Mouse (Mus musculus) kidney, embryonic 14.5 days (tissue): ENCODE measurements around the gene Rdm1. TPM values are rescaled to one million over a fixed set of nuclear protein-coding genes. Genes with fewer than 3 reads are reported as not detected.

Source experiments
- ATAC-seq: fragments of 200-750 bp; cut with Nextera tagmentation; 2 replicates; pipeline ENCODE4 v1.8.0; 2017; ENCODE audit warnings: moderate number of reproducible peaks, mild to moderate bottlenecking, moderate TSS enrichment, moderate library complexity; ENCODE audit not compliant: low FRiP score, low TSS enrichment
- H3K27ac ChIP-seq: fragments of 300-500 bp; sonication (generic); 2 replicates; pipeline ENCODE4 v1.5.1; 2014; ENCODE audit warnings: low read depth, mild to moderate bottlenecking, low read length, moderate library complexity, mixed read lengths
- H3K27me3 ChIP-seq: fragments of 300-500 bp; sonication (generic); 2 replicates; pipeline ENCODE4 v1.6.1; 2014; ENCODE audit warnings: mild to moderate bottlenecking, low read length; ENCODE audit not compliant: control insufficient read depth, insufficient read depth
- H3K36me3 ChIP-seq: fragments of 300-500 bp; sonication (generic); 2 replicates; pipeline ENCODE4 v1.6.1; 2014; ENCODE audit warnings: low read length, mixed read lengths; ENCODE audit not compliant: control insufficient read depth, insufficient read depth
- H3K4me1 ChIP-seq: fragments of 300-500 bp; sonication (generic); 2 replicates; pipeline ENCODE4 v1.6.1; 2014; ENCODE audit warnings: low read length, mixed read lengths; ENCODE audit not compliant: control insufficient read depth, insufficient read depth
- H3K4me2 ChIP-seq: fragments of 300-500 bp; sonication (generic); replicated peaks from 2 replicates; pipeline ENCODE4 v1.6.1; 2014; ENCODE audit warnings: low read depth, mild to moderate bottlenecking, low read length
- H3K4me3 ChIP-seq: fragments of 300-500 bp; sonication (generic); 2 replicates; pipeline ENCODE4 v1.5.1; 2014; ENCODE audit warnings: mild to moderate bottlenecking, low read length
- H3K9ac ChIP-seq: fragments of 300-500 bp; sonication (generic); 2 replicates; pipeline ENCODE4 v1.6.1; 2014; ENCODE audit warnings: low read depth, mild to moderate bottlenecking, low read length, moderate library complexity
- H3K9me3 ChIP-seq: fragments of 300-500 bp; sonication (generic); 2 replicates; pipeline ENCODE4 v1.6.1; 2016; ENCODE audit warnings: low read length; ENCODE audit not compliant: control insufficient read depth
- WGBS: fragments of 180-500 bp; shearing (Covaris S2); extraction: QIAGEN DNeasy Blood & Tissue Kit; methylation state at CpG from one replicate; pipeline ENCODE4 v1.1.7; 2014; 5-methylcytosine and 5-hydroxymethylcytosine counted together
- polyA plus RNA-seq: library from polyadenylated mRNA; unstranded; fragments of >200 nt; fragmentation: Nextera tagmentation; extraction: Ambion mirVana; gene quantifications from 2 replicates; pipeline ENCODE4 v1.2.1, GENCODE M21; 2014

Gene Rdm1
- polyA plus RNA-seq, 1 experiment from 2014 or later, result 31.6 TPM

DNA sequence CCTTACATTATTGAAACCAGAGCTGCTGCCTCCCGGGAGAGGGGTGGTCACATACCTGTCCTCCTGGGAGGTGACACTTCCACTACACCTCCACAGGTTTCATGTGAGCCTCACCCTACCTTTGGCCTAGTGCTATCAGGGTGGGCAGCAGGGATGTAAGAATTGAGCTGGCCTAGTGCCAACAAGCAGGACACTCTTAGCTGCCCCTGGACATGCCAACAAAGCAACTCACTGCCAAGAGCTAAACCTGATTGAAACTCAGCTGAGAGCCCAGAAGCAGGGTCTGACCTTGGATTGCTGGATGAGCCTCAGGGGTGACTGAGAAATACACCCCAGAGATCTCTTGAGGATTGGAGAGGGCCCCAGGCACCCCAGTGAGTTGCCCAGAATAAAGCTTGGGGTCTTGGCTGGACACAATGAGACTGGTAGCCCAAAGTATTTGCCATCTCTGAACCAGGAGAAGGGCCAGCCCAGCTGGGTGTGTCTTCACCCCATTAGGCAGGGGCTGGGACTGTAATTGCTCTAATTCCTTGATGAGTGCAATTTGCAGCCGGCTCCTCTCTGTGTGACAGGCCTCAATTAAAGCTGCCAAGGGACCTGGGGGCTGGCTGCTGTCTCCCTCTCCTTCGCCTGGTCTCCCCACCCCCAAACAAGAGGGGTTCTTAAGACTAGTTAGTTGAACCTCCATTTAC is 53.8 kb downstream of the Rdm1 start:
- no peaks in the 10 kb centered on the region for H3K36me3 ChIP-seq
- no peaks in the 10 kb centered on the region for H3K27me3 ChIP-seq
- H3K4me1 ChIP-seq, result no peaks in the 10 kb centered on the region
- ATAC-seq, result no peak
- H3K4me3 ChIP-seq, result no peak overlapping the region
- H3K9me3 ChIP-seq, result no peaks in the 10 kb centered on the region
- 38% methylated on average over 3 of the region's 3 CpGs for WGBS
- H3K9ac ChIP-seq, result no peak overlapping the region
- no peak overlapping the region for H3K4me2 ChIP-seq
- H3K27ac ChIP-seq, result no peak overlapping the region

DNA sequence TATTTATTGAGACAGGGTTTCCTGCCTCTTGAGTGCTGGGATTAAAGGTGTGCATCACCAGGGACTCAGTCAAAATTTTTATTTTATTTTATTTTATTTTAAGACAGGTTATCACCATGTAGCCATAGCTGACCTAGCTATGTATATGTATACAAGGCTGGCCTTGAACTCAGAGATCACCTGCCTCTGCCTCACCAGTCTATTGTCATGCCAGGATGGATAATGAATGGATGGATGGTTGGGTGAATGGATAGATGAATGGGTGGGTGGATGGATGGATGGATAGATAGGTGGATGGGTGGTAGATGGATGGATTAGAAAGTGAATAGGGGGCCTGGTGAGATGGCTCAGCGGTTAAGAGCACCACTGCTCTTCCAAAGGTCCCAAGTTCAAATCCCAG is 55.0 kb downstream of the Rdm1 start:
- Histone ChIP-seq H3K4me2 (no peak overlapping the region), H3K4me1 (no peaks in the 10 kb centered on the region), H3K36me3 (no peaks in the 10 kb centered on the region), H3K9ac (no peak overlapping the region), H3K27ac (no peak overlapping the region), H3K9me3 (no peaks in the 10 kb centered on the region), H3K27me3 (no peaks in the 10 kb centered on the region), H3K4me3 (no peak overlapping the region)
- WGBS, result 84% methylated on average over 1 of the region's 1 CpGs
- ATAC-seq, result no peak

DNA sequence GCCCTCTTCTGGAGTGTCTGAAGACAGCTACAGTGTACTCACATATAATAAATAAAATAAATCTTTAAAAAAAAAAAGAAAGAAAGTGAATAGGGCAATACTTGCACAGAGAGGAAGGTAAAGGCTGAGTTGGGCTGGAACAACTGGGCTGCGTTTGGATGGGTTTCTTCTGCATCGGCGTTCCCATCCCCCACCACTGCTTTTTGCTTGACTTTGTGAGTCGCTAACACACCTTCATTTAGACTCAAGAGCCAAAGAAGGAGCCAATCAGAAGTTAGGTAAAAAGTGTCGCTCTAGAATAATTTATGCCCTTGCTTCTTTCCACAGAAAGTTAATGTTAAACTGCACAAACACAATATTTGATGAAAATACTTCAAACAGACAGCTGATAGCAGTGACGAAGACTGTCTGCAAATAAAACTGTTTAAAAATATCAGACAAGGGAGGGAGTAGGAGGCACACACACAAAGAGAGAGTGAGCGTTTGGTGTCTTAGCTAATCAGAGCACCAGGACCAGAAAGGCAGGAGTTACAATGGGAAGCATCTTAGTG is 55.5 kb downstream of the Rdm1 start:
- Histone ChIP-seq H3K4me1 (no peaks in the 10 kb centered on the region), H3K36me3 (no peaks in the 10 kb centered on the region), H3K4me2 (no peak overlapping the region), H3K27me3 (no peaks in the 10 kb centered on the region), H3K4me3 (no peak overlapping the region), H3K9ac (no peak overlapping the region), H3K27ac (no peak overlapping the region), H3K9me3 (no peaks in the 10 kb centered on the region)
- ATAC-seq, result no peak
- WGBS, result 71% methylated on average over 7 of the region's 7 CpGs

Other genes starting within 250 kb of the Rdm1 start
- 85.2 and 99.0 TPM in 2 replicates for gene Aarsd1, start 209.6 kb upstream of the Rdm1 start, polyA plus RNA-seq
- 10.4 and 11.5 TPM in 2 replicates for gene Gm27029, start 202.4 kb upstream of the Rdm1 start, polyA plus RNA-seq
- gene Rundc1, start 202.1 kb upstream of the Rdm1 start, polyA plus RNA-seq, result 8.2 and 16.1 TPM in 2 replicates
- gene Ptges3l, start 201.9 kb upstream of the Rdm1 start, polyA plus RNA-seq, result 8.9 and 10.3 TPM in 2 replicates
- gene Rpl27, start 184.9 kb upstream of the Rdm1 start, polyA plus RNA-seq, result 430 and 578 TPM in 2 replicates
- 9.6 and 10.4 TPM in 2 replicates for gene Ifi35, start 178.8 kb upstream of the Rdm1 start, polyA plus RNA-seq
- 7.0 and 10.8 TPM in 2 replicates for gene Rnd2, start 162.2 kb upstream of the Rdm1 start, polyA plus RNA-seq
- 25.0 and 28.4 TPM in 2 replicates for gene Vat1, start 161.0 kb upstream of the Rdm1 start, polyA plus RNA-seq
- 8.7 and 22.0 TPM in 2 replicates for gene Brca1, start 75.2 kb upstream of the Rdm1 start, polyA plus RNA-seq
- 30.8 and 63.9 TPM in 2 replicates for gene Nbr1, start 75.0 kb upstream of the Rdm1 start, polyA plus RNA-seq
- 3.8 and 4.8 TPM in 2 replicates for gene Tmem106a, start 45.0 kb upstream of the Rdm1 start, polyA plus RNA-seq
- not detected in 2 replicates for gene Gm11634, start 27.9 kb upstream of the Rdm1 start, polyA plus RNA-seq
- 2.4 and 2.8 TPM in 2 replicates for gene Arl4d, start 38.3 kb downstream of the Rdm1 start, polyA plus RNA-seq
- gene Dhx8, start 105.7 kb downstream of the Rdm1 start, polyA plus RNA-seq, result 26.0 and 38.1 TPM in 2 replicates
- gene Etv4, start 158.2 kb downstream of the Rdm1 start, polyA plus RNA-seq, result 47.9 and 52.9 TPM in 2 replicates